Mouse (Mus musculus) embryonic facial prominence, embryonic 11.5 days (tissue): ENCODE data around the gene Aox4. TPM values are rescaled to one million over a fixed set of nuclear protein-coding genes. Genes with fewer than 3 reads are reported as not detected.

ENCODE experiments used
- ATAC-seq: fragments of 200-750 bp; cut with Nextera tagmentation; replicated peaks from 2 replicates; pipeline ENCODE4 v1.8.0; 2017; ENCODE audit warnings: low read depth; ENCODE audit not compliant: insufficient number of reproducible peaks, low FRiP score, low TSS enrichment
- DNase-seq: peaks from one replicate; pipeline ENCODE4 v3.0.0-alpha.2; 2015; ENCODE audit warnings: low spot score
- H3K27ac ChIP-seq: fragments of 300-500 bp; sonication (generic); replicated peaks from 2 replicates; pipeline ENCODE4 v1.5.1; 2014; ENCODE audit warnings: mild to moderate bottlenecking, low read depth, low read length, control low read depth
- H3K27me3 ChIP-seq: fragments of 300-500 bp; sonication (generic); 2 replicates; pipeline ENCODE4 v1.6.1; 2014; ENCODE audit warnings: mild to moderate bottlenecking, low read length, moderate library complexity, mixed read lengths; ENCODE audit not compliant: control insufficient read depth, insufficient read depth
- H3K36me3 ChIP-seq: fragments of 300-500 bp; sonication (generic); replicated peaks from 2 replicates; pipeline ENCODE4 v1.6.1; 2014; ENCODE audit warnings: low read depth, mild to moderate bottlenecking, low read length, moderate library complexity, mixed read lengths; ENCODE audit not compliant: control insufficient read depth, insufficient read depth
- H3K4me1 ChIP-seq: fragments of 300-500 bp; sonication (generic); 2 replicates; pipeline ENCODE4 v1.6.1; 2014; ENCODE audit warnings: low read length, mixed read lengths; ENCODE audit not compliant: control insufficient read depth, insufficient read depth
- H3K4me2 ChIP-seq: fragments of 300-500 bp; sonication (generic); 2 replicates; pipeline ENCODE4 v1.6.1; 2014; ENCODE audit warnings: low read depth, mild to moderate bottlenecking, control low read depth, low read length, moderate library complexity
- H3K4me3 ChIP-seq: fragments of 300-500 bp; sonication (generic); 2 replicates; pipeline ENCODE4 v1.5.1; 2014; ENCODE audit warnings: low read depth, low read length, control low read depth
- H3K9ac ChIP-seq: fragments of 300-500 bp; sonication (generic); replicated peaks from 2 replicates; pipeline ENCODE4 v1.6.1; 2014; ENCODE audit warnings: mild to moderate bottlenecking, control low read depth, low read length
- H3K9me3 ChIP-seq: fragments of 300-500 bp; sonication (generic); replicated peaks from 2 replicates; pipeline ENCODE4 v1.6.1; 2016; ENCODE audit warnings: mild to moderate bottlenecking, low read length, inconsistent platforms, mixed read lengths; ENCODE audit not compliant: control insufficient read depth
- WGBS: fragments of 180-500 bp; shearing (Covaris S2); extraction: QIAGEN DNeasy Blood & Tissue Kit; methylation state at CpG from one replicate; pipeline ENCODE4 v1.1.7; 2014; 5-methylcytosine and 5-hydroxymethylcytosine counted together
- polyA plus RNA-seq: library from polyadenylated mRNA; unstranded; fragments of >200 nt; fragmentation: Nextera tagmentation; extraction: Ambion mirVana; gene quantifications from 2 replicates; pipeline ENCODE4 v1.2.1, GENCODE M21; 2014

Aox4 gene
- polyA plus RNA-seq, 1 experiment from 2014 or later, result not detected

- Histone ChIP-seq H3K4me3 (no peak overlapping the region), H3K4me2 (no peak overlapping the region), H3K27ac (no peak overlapping the region), H3K9me3 (no peaks in the 10 kb centered on the region), H3K36me3 (no peaks in the 10 kb centered on the region), H3K27me3 (no peaks in the 10 kb centered on the region), H3K4me1 (no peaks in the 10 kb centered on the region), H3K9ac (no peak overlapping the region)
- 92% methylated on average over 7 of the region's 7 CpGs for WGBS
- no peak for DNase-seq
- ATAC-seq, result no peak
Measured at GRCm38 (mm10) chr1:58212805-58213204, 2.6 kb downstream of the Aox4 start.

GRCm38 (mm10) chr1:58213838-58214237 is 3.6 kb downstream of the Aox4 start:
- Histone ChIP-seq H3K9ac (no peak overlapping the region), H3K9me3 (no peaks in the 10 kb centered on the region), H3K27ac (no peak overlapping the region), H3K4me1 (no peaks in the 10 kb centered on the region), H3K27me3 (no peaks in the 10 kb centered on the region), H3K36me3 (no peaks in the 10 kb centered on the region), H3K4me2 (no peak overlapping the region), H3K4me3 (no peak overlapping the region)
- DNase-seq (peak; percentile 51), ATAC-seq (no peak)
- WGBS, result 58% methylated on average over 5 of the region's 5 CpGs

- H3K27me3 ChIP-seq, result no peaks in the 10 kb centered on the region
- no peak for DNase-seq
- H3K4me3 ChIP-seq, result no peak overlapping the region
- no peaks in the 10 kb centered on the region for H3K9me3 ChIP-seq
- no peak overlapping the region for H3K9ac ChIP-seq
- H3K27ac ChIP-seq, result no peak overlapping the region
- 84% methylated on average over 4 of the region's 4 CpGs for WGBS
- no peaks in the 10 kb centered on the region for H3K36me3 ChIP-seq
- H3K4me1 ChIP-seq, result no peaks in the 10 kb centered on the region
- ATAC-seq, result no peak
- no peak overlapping the region for H3K4me2 ChIP-seq
Measured at GRCm38 (mm10) chr1:58215353-58215752, 5.2 kb downstream of the Aox4 start.

DNA sequence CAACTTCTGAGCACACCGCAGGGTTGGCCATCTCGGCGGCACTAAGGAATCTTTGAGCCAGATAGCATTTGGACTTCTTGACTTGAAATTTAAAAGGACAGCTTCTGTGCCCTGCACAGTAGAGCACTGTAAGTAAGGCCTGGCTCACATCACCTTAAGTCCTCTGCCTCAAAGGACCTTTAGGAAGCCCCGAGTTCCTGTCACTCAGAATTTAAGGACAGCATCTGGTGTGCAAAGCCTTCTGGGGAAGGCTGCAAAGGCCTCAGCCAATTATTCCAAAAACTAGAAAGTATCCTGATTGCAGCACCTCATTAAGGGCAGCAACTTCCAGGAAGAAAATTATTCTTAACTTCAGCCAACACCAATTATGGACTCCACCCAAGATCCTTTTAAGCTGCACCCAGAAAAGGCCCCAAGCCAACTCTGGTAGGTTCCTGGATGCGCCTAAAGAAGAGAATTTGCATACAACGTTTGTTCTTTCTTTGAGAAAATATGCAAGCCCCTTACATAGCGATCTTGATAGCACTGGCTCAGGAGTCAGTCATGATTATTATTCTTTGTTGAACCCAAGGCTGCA is 5.8 kb downstream of the Aox4 start:
- WGBS, result 84% methylated on average over 7 of the region's 7 CpGs
- no peaks in the 10 kb centered on the region for H3K27me3 ChIP-seq
- no peak overlapping the region for H3K27ac ChIP-seq
- H3K9ac ChIP-seq, result no peak overlapping the region
- no peaks in the 10 kb centered on the region for H3K36me3 ChIP-seq
- H3K4me3 ChIP-seq, result no peak overlapping the region
- ATAC-seq, result no peak
- no peak overlapping the region for H3K4me2 ChIP-seq
- no peak for DNase-seq
- H3K9me3 ChIP-seq, result no peaks in the 10 kb centered on the region
- H3K4me1 ChIP-seq, result no peaks in the 10 kb centered on the region

DNA sequence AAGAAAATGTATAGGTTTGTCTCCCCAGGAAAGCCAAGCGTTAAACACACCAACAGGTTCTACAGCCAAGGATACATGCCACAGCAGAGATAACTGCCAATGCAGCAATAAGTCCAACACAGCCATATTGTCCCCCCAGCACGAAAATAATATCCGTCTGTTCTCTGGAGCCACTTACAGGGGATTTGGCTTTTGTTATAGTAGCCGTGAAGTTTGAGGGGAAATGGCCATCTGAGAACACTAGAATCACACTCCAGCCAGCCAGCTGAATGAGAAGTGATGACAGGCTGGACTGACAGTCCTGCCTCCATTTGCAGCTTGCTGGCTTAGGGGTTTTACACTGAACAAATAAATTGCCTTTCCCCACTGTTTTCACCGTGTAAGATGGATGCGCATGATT is 10.9 kb downstream of the Aox4 start:
- Histone ChIP-seq H3K9me3 (no peaks in the 10 kb centered on the region), H3K36me3 (no peaks in the 10 kb centered on the region), H3K4me3 (no peak overlapping the region), H3K27ac (no peak overlapping the region), H3K27me3 (no peaks in the 10 kb centered on the region), H3K4me1 (no peaks in the 10 kb centered on the region), H3K9ac (no peak overlapping the region), H3K4me2 (no peak overlapping the region)
- ATAC-seq (no peak), DNase-seq (no peak)
- WGBS, result 64% methylated on average over 6 of the region's 6 CpGs

DNA sequence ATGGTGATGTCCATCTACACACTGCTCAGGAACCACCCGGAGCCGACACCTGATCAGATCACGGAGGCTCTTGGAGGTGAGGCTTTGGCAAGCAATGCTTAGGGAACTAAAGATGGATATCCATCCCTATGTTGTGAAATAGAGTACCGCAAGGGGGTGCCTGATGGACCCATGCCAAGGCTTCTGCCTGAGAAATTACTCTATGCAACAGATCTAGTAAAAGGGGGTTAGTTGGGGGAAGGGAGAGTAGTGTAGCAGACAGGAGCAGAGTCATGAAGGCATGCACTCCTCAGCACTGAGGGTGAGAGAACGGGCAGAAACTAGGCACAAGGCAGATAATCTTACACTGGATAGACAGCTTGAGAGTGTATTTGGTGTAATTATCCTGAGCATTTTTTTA is 11.7 kb downstream of the Aox4 start:
- Histone ChIP-seq H3K4me1 (no peaks in the 10 kb centered on the region), H3K27me3 (no peaks in the 10 kb centered on the region), H3K9me3 (no peaks in the 10 kb centered on the region), H3K4me2 (no peak overlapping the region), H3K9ac (no peak overlapping the region), H3K27ac (no peak overlapping the region), H3K4me3 (no peak overlapping the region), H3K36me3 (no peaks in the 10 kb centered on the region)
- ATAC-seq (no peak), DNase-seq (no peak)
- WGBS, result 87% methylated on average over 5 of the region's 5 CpGs

DNA sequence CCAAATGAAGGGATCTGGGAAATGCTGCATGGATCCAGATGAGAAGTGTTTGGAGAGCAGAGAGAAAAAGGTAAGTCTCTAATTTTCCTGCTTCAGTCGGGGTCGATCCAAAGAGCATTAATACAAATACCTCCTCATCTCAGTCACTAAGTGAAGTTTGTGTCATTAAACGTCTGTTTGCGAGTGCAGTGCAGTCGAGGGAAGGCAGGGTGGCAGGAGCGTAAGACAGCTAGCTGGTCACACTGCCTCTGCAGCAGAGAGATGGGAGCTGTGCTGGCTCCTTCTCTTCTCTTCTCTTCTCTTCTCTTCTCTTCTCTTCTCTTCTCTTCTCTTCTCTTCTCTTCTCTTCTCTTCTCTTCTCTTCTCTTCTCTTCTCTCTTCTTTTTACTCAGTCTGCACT is 17.9 kb downstream of the Aox4 start:
- Histone ChIP-seq H3K9ac (no peak overlapping the region), H3K9me3 (no peaks in the 10 kb centered on the region), H3K4me3 (no peak overlapping the region), H3K4me2 (no peak overlapping the region), H3K27me3 (no peaks in the 10 kb centered on the region), H3K36me3 (no peaks in the 10 kb centered on the region), H3K4me1 (no peaks in the 10 kb centered on the region), H3K27ac (no peak overlapping the region)
- ATAC-seq (no peak), DNase-seq (no peak)
- 64% methylated on average over 6 of the region's 6 CpGs for WGBS

GRCm38 (mm10) chr1:58228916-58229315 is 18.7 kb downstream of the Aox4 start:
- H3K4me2 ChIP-seq, result no peak overlapping the region
- no peaks in the 10 kb centered on the region for H3K4me1 ChIP-seq
- H3K4me3 ChIP-seq, result no peak overlapping the region
- H3K36me3 ChIP-seq, result no peaks in the 10 kb centered on the region
- H3K9me3 ChIP-seq, result no peaks in the 10 kb centered on the region
- H3K27ac ChIP-seq, result no peak overlapping the region
- H3K27me3 ChIP-seq, result no peaks in the 10 kb centered on the region
- no peak for DNase-seq
- ATAC-seq, result no peak
- H3K9ac ChIP-seq, result no peak overlapping the region
